Mouse (Mus musculus) embryo, embryonic 11 days (tissue): ENCODE measurements around the gene Hamp2.
A peak's percentile ranks its signal among the peaks of the same experiment; 100 is the strongest.
"Not testable (repeated sequence)": the region's sequence is repeated elsewhere in the genome, so short reads cannot be mapped to it uniquely, and the experiment has no call there.

Experiments
- DNase-seq: peaks from one replicate; pipeline ENCODE4 v3.0.0-alpha.2; 2015

Hamp2 gene

DNA sequence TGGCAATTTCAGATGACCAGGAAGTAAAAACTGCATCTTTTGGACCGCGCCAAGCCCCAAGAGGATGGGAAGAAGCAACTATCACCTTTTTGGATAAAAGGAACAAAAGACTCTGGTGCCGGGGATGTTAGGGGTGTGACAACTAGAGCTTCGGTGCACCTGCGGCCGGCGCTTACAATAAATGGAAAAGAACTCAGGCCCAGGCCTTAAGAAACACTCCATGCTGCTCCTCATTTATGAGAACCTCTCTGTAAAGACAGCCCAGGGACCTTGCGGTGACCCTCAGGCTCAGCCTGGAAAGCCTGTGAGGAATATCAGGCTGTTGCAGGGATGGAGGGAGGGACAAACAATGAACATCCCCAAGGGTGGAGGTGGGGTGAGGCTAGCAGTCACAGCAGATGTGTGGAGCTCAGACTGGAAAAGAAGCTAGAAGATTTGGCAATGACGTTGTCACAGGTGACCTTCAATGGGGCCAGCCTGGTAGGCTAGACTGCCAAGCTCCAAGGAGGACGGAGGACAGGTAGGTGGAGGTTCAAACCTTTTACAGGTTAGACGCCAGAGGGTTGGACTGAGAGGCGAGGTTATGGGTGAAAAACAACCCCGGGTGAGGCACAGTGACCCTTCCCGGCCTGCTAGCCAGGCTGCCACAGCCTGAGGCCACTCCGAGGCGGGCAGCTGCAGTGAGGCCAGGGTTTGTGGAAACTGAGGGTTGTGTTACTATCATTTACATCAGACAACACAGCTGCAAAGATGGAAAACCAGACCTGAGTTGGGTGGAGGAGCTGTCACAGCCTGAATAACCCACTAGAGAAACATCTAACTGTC is 28.2 kb upstream of the Hamp2 start:
- DNase-seq, result no peak

DNA sequence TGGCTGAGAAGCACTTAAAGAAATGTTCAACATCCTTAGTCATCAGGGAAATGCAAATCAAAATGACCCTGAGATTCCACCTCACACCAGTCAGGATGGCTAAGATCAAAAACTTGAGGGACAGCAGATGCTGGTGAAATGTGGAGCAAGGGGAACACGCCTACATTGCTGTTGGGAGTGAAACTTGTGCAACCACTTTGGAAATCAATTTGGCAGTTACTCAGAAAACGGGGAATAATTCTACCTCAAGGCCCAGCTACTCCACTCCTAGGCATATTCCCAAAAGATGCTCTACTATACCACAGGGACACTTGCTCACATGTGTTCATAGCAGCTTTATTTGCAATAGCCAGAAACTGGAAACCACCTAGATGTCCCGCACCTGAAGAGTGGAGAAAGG is 25.4 kb upstream of the Hamp2 start:
- DNase-seq, result not testable (repeated sequence)

DNA sequence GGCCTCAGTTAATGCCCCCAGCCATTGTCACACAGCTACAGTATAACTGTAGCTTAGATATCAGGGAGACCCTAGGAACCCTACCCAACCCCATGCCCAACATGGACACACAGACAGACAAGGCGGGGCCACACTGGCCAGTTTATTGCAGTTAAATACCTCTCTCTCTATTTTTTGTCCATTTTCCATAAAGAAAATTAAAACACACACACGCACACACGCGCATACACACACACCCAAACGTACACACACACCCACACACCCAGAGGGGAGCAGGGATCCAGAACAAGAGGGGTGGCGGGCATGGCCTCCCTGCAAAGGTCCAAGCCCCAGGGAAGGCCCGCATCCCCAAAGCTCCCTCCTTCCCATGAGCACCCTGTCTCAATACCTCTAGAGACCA is 21.4 kb upstream of the Hamp2 start:
- no peak for DNase-seq

DNA sequence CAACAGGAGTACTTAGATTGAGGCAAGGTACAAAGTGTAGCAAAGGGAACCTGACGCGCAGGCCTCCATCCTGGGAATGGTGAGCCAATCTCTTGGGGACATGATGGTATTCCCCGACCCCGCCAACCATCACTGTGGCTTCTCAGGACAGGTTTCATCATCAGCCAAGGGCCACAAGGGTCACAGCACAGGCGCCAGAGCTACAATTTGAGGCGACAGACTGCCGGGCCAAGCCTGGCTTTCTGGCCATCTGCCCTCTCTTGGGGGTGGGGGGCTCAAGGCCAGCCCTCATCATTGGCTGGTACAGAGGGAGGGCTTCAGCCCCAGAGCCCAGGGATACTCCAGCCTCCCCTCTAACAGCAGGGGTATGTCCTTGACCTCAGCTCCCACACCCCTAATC is 21.0 kb upstream of the Hamp2 start:
- DNase-seq, result not testable (repeated sequence)

DNA sequence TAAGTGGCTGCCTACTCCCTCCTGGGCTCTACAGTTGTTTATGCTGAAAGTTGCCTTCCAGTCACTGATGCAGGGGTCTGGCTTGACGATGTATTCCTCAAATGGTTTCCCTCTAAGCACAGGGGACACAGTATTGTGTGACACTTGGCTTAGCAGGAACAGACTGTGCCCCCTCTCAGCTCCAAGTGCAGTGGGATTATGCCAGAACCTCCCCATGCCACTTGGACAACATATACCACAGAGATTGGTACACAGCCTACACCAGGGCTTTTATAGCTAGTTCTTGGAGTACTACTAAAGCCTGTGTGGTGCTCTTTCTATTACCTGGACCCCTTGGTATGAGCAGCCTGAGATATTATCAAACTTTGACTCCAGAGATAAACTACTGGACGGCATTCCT is 20.2 kb upstream of the Hamp2 start:
- DNase-seq, result not testable (repeated sequence)

DNA sequence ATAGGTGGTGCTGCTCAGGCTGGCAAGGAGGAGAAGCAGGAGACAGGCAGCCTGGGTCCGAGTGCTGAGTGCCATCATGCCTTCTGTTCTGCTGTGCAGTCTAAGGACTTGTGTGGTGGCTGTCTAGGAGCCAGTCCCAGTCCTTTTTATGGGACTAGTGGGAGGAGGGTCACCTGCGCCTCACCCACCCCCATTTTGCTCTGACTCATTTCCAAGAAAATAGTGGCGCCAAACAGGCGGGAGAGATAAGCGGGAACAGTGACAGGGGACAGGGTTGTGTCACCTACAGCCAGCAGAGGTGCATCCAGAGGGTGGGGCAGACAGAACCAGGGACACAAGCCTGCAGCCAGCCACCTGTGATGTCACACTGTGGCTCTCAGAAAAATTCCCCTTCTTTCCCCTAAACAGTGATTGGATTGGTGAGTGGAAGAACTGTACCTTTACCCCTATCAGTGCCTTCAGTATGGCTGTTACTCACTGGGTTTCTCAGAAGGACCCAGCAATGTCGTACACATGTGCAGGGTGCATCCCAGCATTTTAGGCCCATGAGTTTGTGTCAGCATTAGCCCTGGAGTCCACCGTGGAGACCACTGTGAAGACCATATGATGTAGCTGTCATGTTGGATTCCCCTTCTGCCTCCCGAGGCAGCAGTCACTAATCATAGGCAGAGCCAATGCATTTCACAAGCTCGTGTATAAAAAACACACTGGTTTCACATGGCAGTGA is 19.6 kb upstream of the Hamp2 start, which contains the start of gene Hamp:
TSS of gene Hamp (minus strand) at position 124 of the 727 bp plus-strand sequence.
- DNase-seq, result no peak

DNA sequence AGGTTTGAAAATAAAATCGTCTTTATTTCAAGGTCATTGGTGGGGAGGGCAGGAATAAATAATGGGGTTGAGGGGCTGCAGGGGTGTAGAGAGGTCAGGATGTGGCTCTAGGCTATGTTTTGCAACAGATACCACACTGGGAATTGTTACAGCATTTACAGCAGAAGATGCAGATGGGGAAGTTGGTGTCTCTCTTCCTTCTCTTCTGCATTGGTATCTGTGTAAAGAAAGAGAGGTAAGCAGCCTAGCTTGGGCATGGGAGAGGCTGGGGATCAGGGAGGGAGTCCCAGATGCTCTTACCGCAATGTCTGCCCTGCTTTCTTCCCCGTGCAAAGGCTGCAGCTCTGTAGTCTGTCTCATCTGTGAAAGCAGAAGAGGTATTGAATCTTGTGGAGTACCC is 17.9 kb upstream of the Hamp2 start:
- not testable (repeated sequence) for DNase-seq

DNA sequence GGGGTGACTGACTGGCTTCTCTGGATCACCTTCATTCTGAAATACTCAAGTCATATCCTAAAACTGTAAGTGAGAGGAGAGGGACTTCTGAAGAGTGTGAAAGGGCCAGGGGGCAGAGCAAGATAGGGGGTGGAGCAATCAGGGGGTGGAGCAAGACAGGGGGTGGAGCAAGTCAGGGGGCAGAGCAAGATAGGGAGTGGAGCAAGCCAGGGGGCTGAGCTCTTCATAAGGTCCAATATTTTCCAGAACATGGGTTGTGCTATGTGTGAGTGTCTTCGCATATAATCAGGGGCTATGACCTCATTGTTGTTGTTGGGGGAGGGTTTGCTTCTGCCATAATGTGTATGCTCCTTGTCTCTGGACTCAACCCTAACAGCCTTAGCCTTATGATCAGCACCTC is 15.6 kb upstream of the Hamp2 start:
- not testable (repeated sequence) for DNase-seq

DNA sequence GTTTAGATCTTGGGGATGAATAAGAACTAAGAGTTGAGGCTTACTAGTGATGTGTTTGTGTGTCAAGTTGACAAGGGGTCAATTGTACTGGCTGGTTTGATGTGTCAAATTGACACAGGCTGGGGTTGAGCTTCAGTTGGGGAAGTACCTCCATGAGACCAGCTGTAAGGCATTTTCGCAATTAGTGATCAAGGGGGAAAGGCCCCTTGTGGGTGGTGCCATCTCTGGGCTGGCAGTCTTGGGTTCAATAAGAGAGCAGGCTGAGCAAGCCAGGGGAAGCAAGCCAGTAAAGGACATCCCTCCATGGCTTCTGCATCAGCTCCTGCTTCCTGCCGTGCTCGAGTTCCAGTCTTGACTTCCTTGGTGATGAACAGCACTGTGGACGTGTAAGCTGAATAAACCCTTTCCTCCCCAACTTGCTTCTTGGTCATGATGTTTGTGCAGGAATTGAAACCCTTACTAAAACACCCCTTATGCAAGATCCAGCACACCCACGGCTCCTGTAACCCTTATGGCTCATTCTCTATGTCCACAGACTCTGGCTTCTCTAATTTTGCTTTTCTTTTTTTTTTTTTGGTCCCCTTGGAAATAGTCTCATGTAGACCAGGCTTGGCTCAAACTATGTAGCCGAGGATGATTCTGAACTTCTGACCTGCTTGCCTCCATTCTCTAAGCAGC is 11.1 kb upstream of the Hamp2 start:
- DNase-seq, result not testable (repeated sequence)

DNA sequence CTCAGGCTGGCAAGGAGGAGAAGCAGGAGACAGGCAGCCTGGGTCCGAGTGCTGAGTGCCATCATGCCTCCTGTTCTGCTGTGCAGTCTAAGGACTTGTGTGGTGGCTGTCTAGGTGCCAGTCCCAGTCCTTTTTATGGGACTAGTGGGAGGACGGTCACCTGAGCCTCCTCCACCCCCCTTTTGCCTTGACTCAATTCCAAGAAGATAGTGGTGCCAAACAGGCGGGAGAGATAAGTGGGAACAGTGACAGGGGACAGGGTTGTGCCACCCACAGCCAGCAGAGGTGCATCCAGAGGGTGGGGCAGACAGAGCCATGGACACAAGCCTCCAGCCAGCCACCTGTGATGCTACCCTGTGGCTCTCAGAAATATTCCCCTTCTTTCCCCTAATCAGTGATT is 410 bp downstream of the Hamp2 start:
- DNase-seq, result no peak

DNA sequence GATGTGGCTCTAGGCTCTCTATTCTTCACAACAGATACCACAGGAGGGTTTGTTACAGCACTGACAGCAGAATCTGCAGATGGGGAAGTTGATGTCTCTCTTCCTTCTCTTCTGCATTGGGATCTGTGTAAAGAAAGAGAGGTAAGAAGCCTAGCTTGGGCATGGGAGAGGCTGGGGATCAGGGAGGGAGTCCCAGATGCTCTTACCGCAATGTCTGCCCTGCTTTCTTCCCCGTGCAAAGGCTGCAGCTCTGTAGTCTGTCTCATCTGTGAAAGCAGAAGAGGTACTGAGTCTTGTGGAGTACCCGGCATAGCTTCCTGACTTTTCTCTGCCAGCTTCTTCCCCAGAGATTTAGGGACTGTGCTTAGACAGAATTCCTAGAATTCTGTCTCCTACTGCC is 2.0 kb downstream of the Hamp2 start:
- not testable (repeated sequence) for DNase-seq

DNA sequence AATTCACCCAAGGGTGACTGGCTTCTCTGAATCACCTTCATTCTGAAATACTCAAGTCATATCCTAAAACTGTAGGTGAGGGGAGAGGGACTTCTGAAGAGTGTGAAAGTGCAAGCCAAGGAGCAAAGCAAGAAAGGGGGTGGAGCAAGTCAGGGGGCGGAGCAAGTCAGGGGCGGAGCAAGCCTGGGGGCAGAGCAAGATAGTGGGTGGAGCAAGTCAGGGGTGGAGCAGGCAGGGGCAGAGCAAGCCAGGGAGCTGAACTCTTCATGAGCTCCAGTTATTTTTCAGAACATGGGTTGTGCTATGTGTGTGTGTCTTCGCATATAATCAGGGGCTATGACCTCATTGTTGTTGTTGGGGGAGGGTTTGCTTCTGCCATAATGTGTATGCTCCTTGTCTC is 4.3 kb downstream of the Hamp2 start:
- DNase-seq, result no peak

DNA sequence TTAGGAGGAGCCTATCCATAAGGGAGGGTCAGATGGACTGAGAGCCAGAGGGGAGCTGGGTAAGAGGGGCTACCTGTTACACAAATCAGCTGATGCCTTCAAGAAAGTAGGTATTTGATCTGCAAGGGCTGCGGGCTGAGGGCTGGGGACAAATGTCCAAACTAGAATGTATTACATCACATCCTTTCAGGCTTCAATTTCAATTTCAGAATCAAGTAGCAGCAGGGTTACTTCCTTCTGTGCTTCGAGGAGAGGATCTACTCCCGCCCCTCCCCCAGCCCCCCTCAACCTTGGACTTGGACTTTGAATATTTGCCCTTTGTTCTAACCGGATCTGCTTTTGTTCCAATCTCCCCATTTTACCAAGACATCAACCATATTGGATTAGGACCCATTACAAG is 7.3 kb downstream of the Hamp2 start:
- no peak for DNase-seq

DNA sequence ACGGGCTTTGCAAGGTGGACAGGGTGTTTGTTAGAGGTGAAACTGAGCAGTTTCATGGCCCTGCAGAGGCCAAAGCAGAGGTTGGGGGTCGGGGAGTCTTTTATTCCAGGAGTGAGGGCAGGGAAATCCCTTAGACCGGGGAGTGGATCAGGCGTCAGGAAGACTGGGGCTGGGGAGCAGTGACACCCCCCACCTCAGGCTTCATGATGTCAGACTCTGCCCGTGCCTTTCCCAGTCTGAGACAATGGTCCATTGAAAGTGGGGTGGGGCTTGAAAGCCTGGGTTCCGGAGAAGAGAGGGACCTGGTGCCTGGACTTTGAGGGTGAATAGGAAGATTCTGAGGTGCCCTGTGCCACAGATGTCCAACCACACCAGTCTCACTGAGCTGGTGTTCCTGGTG is 7.8 kb downstream of the Hamp2 start:
- no peak for DNase-seq

DNA sequence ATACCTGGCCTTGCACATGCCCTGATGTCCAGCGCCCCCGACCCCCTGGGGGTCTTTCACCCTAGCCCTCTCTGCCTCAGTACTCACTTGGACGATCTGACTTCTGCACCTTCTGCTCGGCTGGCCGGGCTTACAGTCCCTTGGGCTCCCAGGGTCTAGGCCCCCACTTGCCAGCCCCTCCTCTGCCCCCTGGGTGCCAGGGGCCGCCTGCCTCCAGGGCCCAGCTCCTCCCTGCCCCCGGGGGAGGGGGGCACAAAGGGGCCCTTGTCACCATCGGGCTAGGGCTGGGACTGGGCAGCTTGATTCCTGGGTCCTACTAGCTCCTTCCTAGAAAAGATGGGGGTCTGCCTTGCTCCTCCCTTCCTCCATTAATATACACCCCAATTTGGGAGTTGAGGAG is 9.7 kb downstream of the Hamp2 start, which contains the start of gene Mag:
TSS of gene Mag (minus strand) at position 142 of the 400 bp plus-strand sequence.
- DNase-seq, result no peak

DNA sequence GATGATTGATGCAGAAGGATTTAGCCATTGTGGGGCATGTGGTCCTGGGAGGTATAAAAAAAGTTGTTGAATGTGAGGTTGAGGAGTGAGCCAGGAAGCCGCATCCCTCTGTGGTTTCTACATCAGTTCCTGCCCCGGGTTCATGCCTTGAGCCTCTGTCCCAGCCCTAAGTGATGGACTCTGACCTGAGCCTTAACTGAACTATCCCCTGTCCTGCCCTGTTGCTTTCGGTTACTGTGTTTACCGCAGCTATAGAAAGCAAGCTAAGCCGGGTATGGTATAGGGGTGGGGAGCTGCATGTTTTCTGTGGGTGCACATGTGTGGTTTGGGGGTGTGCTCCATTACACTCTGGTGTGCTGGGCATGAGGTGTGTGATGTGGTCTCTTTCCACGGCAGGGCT is 14.7 kb downstream of the Hamp2 start:
- DNase-seq, result no peak

DNA sequence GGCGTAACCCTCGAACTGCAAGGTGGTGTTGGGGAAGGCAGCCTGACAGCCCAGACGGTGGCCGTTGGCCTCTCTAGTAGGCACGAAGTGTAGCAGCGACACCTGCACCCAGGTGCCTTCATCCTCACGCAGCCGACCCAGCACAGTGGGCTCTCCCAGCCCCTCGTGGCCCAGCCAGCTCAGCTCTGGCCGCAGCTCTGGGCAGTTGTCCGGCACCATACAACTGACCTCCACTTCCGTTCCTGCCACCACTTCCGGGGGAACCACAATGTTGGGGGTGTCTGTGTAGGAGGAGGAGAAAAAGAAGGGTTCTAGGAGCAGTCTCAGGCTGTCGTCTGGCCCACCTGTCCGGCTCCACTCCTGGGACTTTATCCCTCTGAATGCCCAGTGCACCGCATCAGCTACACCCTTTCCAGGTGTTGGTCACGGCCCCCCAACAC is 15.5 kb downstream of the Hamp2 start:
- DNase-seq, result no peak

DNA sequence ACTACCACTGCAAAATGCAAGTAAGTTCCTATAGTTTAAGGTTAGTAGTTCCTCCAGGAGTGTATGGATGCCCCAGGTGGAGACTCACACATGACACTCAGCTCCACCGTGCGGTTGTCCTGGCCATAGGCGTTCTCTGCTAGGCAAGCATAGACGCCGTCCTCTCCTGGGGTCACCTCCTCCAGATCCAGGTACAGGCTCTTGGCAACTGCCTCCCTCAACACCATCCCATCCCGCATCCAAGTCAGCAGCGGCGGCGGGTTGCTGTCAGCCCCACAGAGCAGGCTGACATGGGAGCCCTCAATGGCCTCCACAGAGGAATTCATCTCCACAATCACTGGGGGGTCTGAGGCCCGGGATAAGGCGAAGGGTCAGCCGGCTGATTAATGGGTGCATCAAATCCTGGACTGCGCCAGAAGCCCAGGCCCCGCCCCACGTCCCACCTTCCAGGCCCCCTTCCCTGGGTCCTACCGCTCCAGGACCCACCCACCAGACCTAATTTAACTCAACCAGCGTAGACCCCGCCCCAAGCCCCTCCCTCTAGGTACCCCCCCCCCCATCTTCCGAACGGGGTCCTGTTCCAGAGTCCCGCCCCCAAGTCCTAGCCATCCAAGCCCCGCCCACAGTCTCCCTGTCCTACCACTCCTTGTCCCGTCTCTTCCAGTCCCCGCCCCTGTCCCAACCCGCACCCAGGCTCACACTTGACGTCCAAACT is 16.0 kb downstream of the Hamp2 start:
- peak; percentile 79 for DNase-seq

DNA sequence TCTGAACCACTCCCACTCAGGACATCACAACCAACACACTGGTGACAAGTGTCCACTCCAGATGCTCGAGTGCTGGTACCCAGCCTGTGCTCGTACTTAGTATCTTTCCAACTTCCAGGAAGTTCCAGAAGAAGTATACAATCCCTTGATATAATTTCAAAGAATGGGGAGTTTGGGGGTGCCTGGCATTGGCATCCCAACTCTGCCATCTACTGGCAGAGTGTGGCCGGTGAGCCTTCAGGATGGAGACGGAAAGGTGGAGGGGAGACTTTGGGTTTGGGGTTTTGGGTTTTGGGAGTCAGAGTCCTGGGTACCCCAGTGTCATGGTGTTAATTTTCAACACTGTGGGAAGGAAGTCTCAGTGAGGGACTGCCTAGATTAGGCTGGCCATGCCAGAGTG is 20.4 kb downstream of the Hamp2 start:
- DNase-seq, result no peak

DNA sequence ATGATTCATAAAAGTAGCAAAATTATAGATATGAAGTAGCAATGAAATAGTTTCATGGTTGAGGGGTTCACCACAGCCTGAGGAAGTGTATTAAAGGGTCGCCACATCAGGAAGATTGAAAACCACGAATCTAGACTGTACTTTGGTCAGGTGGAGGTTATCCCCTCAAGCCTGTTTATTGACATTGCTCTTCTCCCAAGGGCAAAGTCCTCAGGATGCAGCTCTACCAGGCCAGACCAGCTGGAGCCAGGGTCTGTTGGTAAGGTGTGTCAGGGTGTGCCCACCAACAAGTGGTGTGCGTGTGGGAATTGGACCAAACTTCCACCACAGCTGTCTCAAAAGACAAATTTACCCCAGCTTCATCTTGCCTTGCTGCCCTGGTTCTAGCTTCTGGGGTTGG is 29.3 kb downstream of the Hamp2 start:
- DNase-seq, result no peak

DNA sequence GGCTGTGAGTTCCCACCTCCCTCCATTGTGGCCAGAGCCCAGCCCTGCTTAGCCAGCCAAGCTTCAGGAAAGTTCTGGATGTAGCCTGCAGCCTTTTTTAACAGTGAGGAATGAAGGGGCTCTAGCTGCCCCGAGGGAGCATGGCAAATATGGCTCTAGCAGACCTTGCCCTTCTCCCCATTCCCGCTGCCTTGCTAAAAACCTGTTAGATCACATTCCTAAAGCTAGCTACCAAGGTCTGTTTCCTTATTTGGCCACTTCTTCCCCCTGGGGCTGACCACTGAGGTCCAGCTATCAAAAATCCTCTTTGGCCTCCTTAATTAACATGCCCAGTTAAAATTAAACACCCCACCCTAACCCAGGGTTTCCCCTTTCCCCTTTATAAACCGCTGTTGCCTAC is 32.0 kb downstream of the Hamp2 start:
- DNase-seq, result no peak

DNA sequence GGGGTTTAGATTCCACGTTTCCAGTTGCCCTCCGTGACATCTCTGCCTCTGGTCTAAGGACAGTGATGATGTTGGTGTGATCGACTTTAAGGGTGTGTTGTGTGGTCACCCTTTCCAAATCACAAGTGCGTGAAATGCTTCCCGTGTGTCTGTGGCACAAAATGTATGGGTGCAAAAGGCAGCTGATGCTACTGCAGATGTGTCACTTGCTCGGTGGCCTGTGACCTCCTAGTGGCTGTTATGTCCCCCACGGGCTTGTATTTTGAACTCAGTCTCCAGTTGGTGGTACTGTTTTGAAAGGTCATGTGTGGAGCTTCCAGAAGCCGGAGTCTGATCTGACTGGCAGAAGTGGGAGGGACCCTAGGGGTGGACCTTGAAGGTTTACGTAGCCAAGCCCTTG is 32.7 kb downstream of the Hamp2 start:
- DNase-seq, result no peak

DNA sequence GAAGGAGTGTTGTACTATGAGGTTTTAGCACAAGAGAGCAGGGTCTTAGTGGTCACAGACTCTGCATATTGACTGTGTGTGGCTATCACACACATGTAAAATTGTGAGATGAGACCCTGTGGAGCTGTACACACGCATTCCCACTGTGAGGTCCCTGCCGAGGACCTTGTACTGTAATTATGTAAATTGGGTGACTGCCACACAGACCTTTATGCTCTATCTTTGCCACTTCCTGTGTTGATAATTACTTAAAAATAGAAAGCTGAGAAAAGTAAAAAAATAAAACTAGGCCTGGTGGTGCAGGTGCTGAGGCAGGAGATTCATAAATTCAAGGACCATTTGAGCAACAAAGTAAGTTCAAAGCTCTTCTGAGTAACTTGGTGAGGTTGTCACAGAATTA is 33.8 kb downstream of the Hamp2 start:
- no peak for DNase-seq
